Mouse (Mus musculus) heart, postnatal 25 days (tissue): ENCODE measurements around the gene Pip5k1b. TPM values are rescaled to one million over a fixed set of nuclear protein-coding genes. Genes with fewer than 3 reads are reported as not detected.

ENCODE experiments used
- DNase-seq: peaks from one replicate; pipeline ENCODE4 v3.0.0; 2022; ENCODE audit warnings: low spot score
- intact Hi-C: fragments of 180-260 bp; cut with DNase I; formaldehyde crosslinking; loops from one replicate; pipeline ENCODE4 v1.15.1; 2025
- total RNA-seq, 2 experiments: library from RNA; stranded (reverse); gene quantifications; 2 replicates each; pipeline ENCODE4 v1.2.3; 2021

Pip5k1b gene
- total RNA-seq, 2 experiments from 2014 or later, result 26.9 to 28.3 TPM

GRCm38 (mm10) chr19:24368419-24368818, 187.3 kb downstream of the Pip5k1b start:
- intact Hi-C loops, result no loop called here

GRCm38 (mm10) chr19:24367722-24368121, 187.9 kb downstream of the Pip5k1b start:
- intact Hi-C loops, result no loop called here
- DNase-seq, result no peak

More at GRCm38 (mm10) chr19:24368419-24368818, 187.3 kb downstream of the Pip5k1b start:
- no peak for DNase-seq

- intact Hi-C loops, result no loop called here
- no peak for DNase-seq
Observed at GRCm38 (mm10) chr19:24366747-24367146, 188.9 kb downstream of the Pip5k1b start.

- no peak for DNase-seq
Observed at GRCm38 (mm10) chr19:24362626-24363321, 192.9 kb downstream of the Pip5k1b start.

GRCm38 (mm10) chr19:24359270-24359669, 196.4 kb downstream of the Pip5k1b start:
- DNase-seq, result no peak
- intact Hi-C loops, result no loop called here

More at GRCm38 (mm10) chr19:24362626-24363321, 192.9 kb downstream of the Pip5k1b start:
- intact Hi-C loops, result no loop called here

GRCm38 (mm10) chr19:24352298-24352959, 203.2 kb downstream of the Pip5k1b start:
- intact Hi-C loops, result no loop called here
- DNase-seq, result no peak

GRCm38 (mm10) chr19:24344501-24344900, 211.2 kb downstream of the Pip5k1b start:
- intact Hi-C loops, result no loop called here
- no peak for DNase-seq

GRCm38 (mm10) chr19:24342786-24343185, 212.9 kb downstream of the Pip5k1b start:
- intact Hi-C loops, result no loop called here
- no peak for DNase-seq

GRCm38 (mm10) chr19:24336370-24337076, 219.1 kb downstream of the Pip5k1b start:
- intact Hi-C loops, result no loop called here

GRCm38 (mm10) chr19:24335611-24336343, 219.9 kb downstream of the Pip5k1b start:
- DNase-seq, result no peak
- intact Hi-C loops, result no loop called here

More at GRCm38 (mm10) chr19:24336370-24337076, 219.1 kb downstream of the Pip5k1b start:
- DNase-seq, result no peak

- DNase-seq, result no peak
- intact Hi-C loops, result no loop called here
Observed at GRCm38 (mm10) chr19:24332956-24333355, 222.7 kb downstream of the Pip5k1b start.

GRCm38 (mm10) chr19:24331274-24331673, 224.4 kb downstream of the Pip5k1b start:
- DNase-seq, result no peak
- intact Hi-C loops, result no loop called here

GRCm38 (mm10) chr19:24330366-24330765, 225.3 kb downstream of the Pip5k1b start:
- no peak for DNase-seq
- intact Hi-C loops, result no loop called here

- intact Hi-C loops, result no loop called here
- no peak for DNase-seq
Observed at GRCm38 (mm10) chr19:24327921-24328320, 227.8 kb downstream of the Pip5k1b start.

- intact Hi-C loops, result no loop called here
Observed at GRCm38 (mm10) chr19:24326969-24327368, 228.7 kb downstream of the Pip5k1b start.

GRCm38 (mm10) chr19:24325692-24326091, 230.0 kb downstream of the Pip5k1b start:
- intact Hi-C loops, result no loop called here
- no peak for DNase-seq

More at GRCm38 (mm10) chr19:24326969-24327368, 228.7 kb downstream of the Pip5k1b start:
- no peak for DNase-seq

- intact Hi-C loops, result no loop called here
- DNase-seq, result no peak
Observed at GRCm38 (mm10) chr19:24323841-24324613, 231.6 kb downstream of the Pip5k1b start.

- DNase-seq, result no peak
- intact Hi-C loops, result no loop called here
Observed at GRCm38 (mm10) chr19:24321900-24322311, 233.8 kb downstream of the Pip5k1b start.

- no peak for DNase-seq
- intact Hi-C loops, result no loop called here
Observed at GRCm38 (mm10) chr19:24321211-24321899, 234.3 kb downstream of the Pip5k1b start.
